Mouse (Mus musculus): ENCODE measurements around the gene Ankib1. TPM values are rescaled to one million over a fixed set of nuclear protein-coding genes. Genes with fewer than 3 reads are reported as not detected.

The Ankib1 gene
- total RNA-seq, 2 experiments from 2014 or later, result 106 to 111 TPM

- no peak for DNase-seq (ENCODE audit: low spot score in 2 of 2)
- intact Hi-C loops (cut with DNase I), result no loop called here
Observed at GRCm38 (mm10) chr5:3650881-3651280, 151.8 kb downstream of the Ankib1 start, which contains the start of gene Tmbim7. Gene Tmbim7 (plus strand): TSS chr5:3651181.

DNA sequence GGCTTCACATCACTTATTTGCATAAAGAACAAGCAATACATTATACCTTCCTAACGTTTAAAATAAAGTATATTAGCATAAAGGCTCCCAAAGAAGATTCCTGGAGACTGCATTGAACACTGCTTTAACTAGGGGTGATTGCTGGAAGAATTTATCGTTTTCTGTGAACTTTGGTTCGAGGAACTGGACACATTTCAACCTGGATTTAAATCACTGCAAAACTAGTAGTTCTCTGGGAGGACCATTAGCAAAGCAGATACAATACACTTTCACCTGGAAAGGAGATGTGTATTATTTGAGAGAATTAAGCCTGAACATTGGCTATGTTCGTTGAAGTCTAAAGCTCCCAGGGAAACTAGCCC lies 153.9 kb downstream of the Ankib1 start:
- intact Hi-C loops (cut with DNase I), result no loop called here
- DNase-seq (ENCODE audit: low spot score in 2 of 2), result no peak

DNA sequence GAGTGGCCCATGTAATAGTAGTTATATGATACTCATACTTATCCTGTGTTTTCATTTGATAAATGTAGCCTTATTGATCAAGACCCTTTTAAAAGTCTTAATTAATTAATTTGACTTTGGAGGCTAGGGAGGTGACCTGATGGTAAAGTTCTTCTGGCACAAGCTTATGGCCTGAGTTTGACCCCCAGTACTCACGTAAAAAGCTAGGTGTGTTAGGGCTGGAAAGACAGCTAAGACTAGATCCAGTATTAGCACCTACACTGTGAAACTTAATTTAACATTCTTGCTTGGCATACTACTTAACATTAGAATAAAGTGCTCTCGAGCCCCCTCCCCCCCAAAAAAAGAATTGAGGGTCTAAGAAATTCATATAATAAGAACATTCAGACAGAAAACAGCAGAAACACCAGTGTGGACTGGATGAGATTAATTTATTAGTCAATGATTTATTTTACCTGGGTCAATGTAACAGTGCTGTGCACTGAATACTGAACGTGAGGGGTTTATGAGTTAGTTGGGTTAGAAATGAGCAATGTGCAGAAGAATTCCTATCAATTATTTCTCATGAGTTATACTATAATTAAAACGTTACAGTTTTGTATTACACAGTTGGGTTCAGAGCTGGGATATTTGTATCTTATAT lies 154.4 kb downstream of the Ankib1 start:
- no peak for DNase-seq (ENCODE audit: low spot score in 2 of 2)
- intact Hi-C loops (cut with DNase I), result no loop called here

- DNase-seq (ENCODE audit: low spot score in 2 of 2), result peak; percentile 69 to 80
- intact Hi-C loops (cut with DNase I), result loop anchor here (2.0 kb wide), 1 partner anchor 155 kb away; the partner anchor contains the start of genes Ankib1 and Krit1
Observed at GRCm38 (mm10) chr5:3647708-3648121, 155.0 kb downstream of the Ankib1 start.

DNA sequence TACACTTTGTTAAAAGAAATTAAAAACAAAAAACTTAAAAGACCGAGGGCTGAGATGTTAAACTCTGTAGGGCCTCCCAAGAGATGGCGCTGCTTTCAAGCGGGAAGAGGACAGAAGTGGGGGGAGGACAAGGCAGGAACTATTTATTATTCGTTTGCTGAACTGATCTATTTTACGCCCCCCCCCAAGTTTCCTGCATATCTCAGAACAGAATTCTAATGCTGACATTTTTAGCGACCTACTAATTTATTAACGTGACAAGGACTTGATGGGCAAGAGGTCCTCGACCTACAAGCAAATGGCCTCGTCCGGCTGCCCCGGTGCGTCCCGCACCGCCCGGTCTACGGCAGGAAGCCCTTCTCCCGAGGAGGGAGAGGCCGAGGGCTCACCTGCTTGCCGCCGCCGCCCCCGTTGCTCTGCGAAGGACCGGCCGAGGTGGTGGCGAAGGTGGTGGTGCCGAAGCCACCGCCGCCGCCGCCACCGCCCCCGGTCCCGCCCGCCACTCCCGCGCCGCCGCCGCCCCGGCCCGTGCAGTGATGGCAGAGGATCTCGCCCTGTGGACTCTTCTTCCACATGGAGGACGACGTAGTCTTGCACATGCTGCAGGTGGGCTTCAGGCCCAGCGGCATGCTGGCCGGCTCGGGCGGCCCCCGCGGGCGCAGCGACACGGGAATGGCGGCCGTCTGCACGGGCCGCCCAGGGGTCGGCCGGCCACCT lies 155.6 kb downstream of the Ankib1 start:
- peak; percentile 32 to 36 for DNase-seq (ENCODE audit: low spot score in 2 of 2)
- intact Hi-C loops (cut with DNase I), result loop anchor here (2.0 kb wide), 1 partner anchor 156 kb away; the partner anchor contains the start of genes Ankib1 and Krit1

DNA sequence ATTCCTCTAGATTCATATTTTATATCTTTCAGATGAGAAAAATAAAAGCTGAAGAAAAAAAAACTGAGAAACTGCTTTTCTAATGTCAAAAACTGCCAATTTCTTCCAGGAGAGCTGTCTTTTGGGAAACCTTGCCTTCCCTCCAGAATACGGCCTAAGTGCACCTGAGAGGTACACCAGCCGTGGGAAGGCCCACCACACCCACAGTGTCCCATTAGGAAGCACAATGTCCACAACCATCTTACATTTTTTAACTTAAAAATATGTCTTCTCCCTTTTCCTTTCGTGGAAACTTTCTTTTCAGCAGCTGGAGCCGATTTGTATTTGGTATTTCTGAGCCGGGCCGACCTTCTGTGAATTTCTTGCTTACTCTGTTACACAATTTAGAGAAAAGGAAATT lies 156.2 kb downstream of the Ankib1 start:
- DNase-seq (ENCODE audit: low spot score in 2 of 2), result no peak
- intact Hi-C loops (cut with DNase I), result loop anchor here (2.0 kb wide), 1 partner anchor 156 kb away; the partner anchor contains the start of genes Ankib1 and Krit1

DNA sequence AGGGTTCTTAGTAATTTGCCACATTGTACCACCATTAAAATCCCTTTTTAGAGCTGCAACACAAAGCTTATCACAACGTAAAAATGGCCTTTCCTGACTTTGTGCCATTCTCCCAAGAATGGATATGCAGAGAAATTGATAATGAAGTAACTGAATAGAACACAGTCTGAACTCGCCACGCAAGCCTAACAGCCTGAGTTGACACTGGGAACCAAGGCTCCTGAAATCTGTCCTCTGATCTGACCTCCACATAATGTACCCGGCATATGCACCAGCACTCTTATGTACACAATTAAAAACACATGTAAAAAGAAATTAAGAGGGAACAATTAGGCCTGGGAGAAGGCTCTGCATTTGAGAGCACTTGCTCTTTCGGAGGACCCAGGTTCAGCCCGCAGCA lies 157.4 kb downstream of the Ankib1 start:
- no peak for DNase-seq (ENCODE audit: low spot score in 2 of 2)
- intact Hi-C loops (cut with DNase I), result no loop called here

DNA sequence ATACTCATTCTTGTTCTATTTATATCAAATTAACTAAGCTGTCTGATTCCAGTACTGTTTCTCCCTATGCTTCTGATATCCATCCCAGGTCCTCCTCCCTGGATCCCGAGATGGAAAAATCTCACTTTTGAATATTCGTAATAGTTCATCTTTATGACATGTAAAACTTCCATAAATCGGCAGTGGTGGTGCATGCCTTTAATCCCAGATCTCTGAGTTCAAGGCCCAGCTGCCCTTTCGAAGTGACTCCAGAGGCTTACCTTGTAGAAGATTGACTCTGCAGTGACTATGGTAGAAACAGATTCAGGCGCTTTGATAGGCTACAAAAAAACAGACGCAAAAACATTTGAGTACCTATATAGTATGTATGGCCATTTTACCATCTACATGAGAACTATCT lies 158.1 kb downstream of the Ankib1 start:
- intact Hi-C loops (cut with DNase I), result no loop called here
- DNase-seq (ENCODE audit: low spot score in 2 of 2), result no peak

Small RNAs within 50 kb of the gene (microRNA-seq; reads per million reads assigned to microRNA genes)
- gene Gm22926, result not detected
- gene Gm26238, result not detected

Other genes with a start within 250 kb of the Ankib1 start
- 1 to 10 TPM; 2.0 to 5.8 TPM for gene 1700109H08Rik, start 231.4 kb downstream of the Ankib1 start, total RNA-seq (2021)
- gene Pex1, start 206.9 kb downstream of the Ankib1 start, total RNA-seq (2021), result 10 to 100 TPM; 22.3 to 34.6 TPM
- 10 to 100 TPM in 1 of 2 experiments, 1 to 10 TPM in 1; 8.5 to 16.3 TPM for gene Rbm48, start 206.3 kb downstream of the Ankib1 start, total RNA-seq (2021)
- gene Tmbim7, start 151.7 kb downstream of the Ankib1 start, total RNA-seq (2021), result not detected
- gene Gatad1, start 145.7 kb downstream of the Ankib1 start, total RNA-seq (2021), result 100 to 1,000 TPM; 117 to 119 TPM
- 10 to 100 TPM; 40.1 to 67.3 TPM for gene Krit1, start 259 bp upstream of the Ankib1 start, total RNA-seq (2021)
- under 1 TPM; 0.15 to 0.34 TPM for gene Lrrd1, start 42.2 kb upstream of the Ankib1 start, total RNA-seq (2021)
- gene Mterf1a, start 91.0 kb upstream of the Ankib1 start, total RNA-seq (2021), result 10 to 100 TPM in 1 of 2 experiments, 1 to 10 TPM in 1; 5.9 to 10.4 TPM
- 10 to 100 TPM; 65.8 to 87.2 TPM for gene Akap9, start 125.1 kb upstream of the Ankib1 start, total RNA-seq (2021)